19 mouse cellular contexts compared by ENCODE assay signal in genomic region chr2:166382180-166382579, GRCm38 (mm10).
A peak's percentile ranks its signal among the peaks of the same experiment; 100 is the strongest.
DNase-seq lines count a peak whose midpoint lies in the region; ATAC-seq and TF ChIP-seq lines count a peak whose summit lies in the region.
"Had no signal": no experiment of that assay in that cellular context is flagged by ENCODE, and none has a peak within 500 bp of the region (broad histone marks: within the 10 kb centered on the region; RNA-seq: fewer than 3 reads in every experiment).

No protein-coding gene starts in this region.

- WGBS in hindbrain, embryonic 10.5 days: 67% methylated on average over 7 of the region's 7 CpGs
- 76% methylated on average over 7 of the region's 7 CpGs for WGBS in hindbrain, embryonic 13.5 days
- WGBS in thymus, adult 2 months: 20% methylated on average over 7 of the region's 7 CpGs
- WGBS in limb, embryonic 10.5 days: 65% methylated on average over 7 of the region's 7 CpGs

- H3K4me2 ChIP-seq in hindbrain, embryonic 13.5 days: no peak overlapping the region
- H3K4me2 ChIP-seq: forebrain, embryonic 12.5 days; heart, embryonic 13.5 days; hindbrain, embryonic 12.5 days had no signal

- no peak overlapping the region for H3K4me3 ChIP-seq in hindbrain, embryonic 10.5 days
- no peak overlapping the region for H3K4me3 ChIP-seq in hindbrain, embryonic 13.5 days
- H3K4me3 ChIP-seq in thymus, adult 2 months (ENCODE audit: control insufficient read depth, insufficient read depth, low read length): no peak overlapping the region
- H3K4me3 ChIP-seq in limb, embryonic 10.5 days: no peak overlapping the region
- H3K4me3 ChIP-seq: forebrain, embryonic 12.5 days; heart, adult 2 months; heart, embryonic 13.5 days; hindbrain, embryonic 12.5 days had no signal

- H3K9ac ChIP-seq in hindbrain, embryonic 13.5 days: no peak overlapping the region
- H3K9ac ChIP-seq: forebrain, embryonic 12.5 days; forebrain, postnatal 0 days; heart, embryonic 13.5 days; hindbrain, embryonic 12.5 days had no signal

- H3K36me3 ChIP-seq in hindbrain, embryonic 10.5 days: no peaks in the 10 kb centered on the region
- no peaks in the 10 kb centered on the region for H3K36me3 ChIP-seq in hindbrain, embryonic 13.5 days
- no peaks in the 10 kb centered on the region for H3K36me3 ChIP-seq in thymus, adult 2 months (ENCODE audit: control insufficient read depth, insufficient read depth, low read length)
- H3K36me3 ChIP-seq in limb, embryonic 10.5 days: no peaks in the 10 kb centered on the region
- H3K36me3 ChIP-seq: forebrain, embryonic 12.5 days; heart, embryonic 13.5 days; hindbrain, embryonic 12.5 days had no signal

- peak overlapping the region; percentile 67; the same call in 1 of the 2 replicates for H3K27ac ChIP-seq in hindbrain, embryonic 10.5 days
- no peak overlapping the region for H3K27ac ChIP-seq in hindbrain, embryonic 13.5 days
- H3K27ac ChIP-seq in thymus, adult 2 months (ENCODE audit: control insufficient read depth, insufficient read depth, low read length): no peak overlapping the region
- peak overlapping the region; percentile 75 for H3K27ac ChIP-seq in limb, embryonic 10.5 days
- H3K27ac ChIP-seq: forebrain, embryonic 12.5 days; heart, adult 2 months; heart, embryonic 13.5 days; hindbrain, embryonic 12.5 days; hindbrain, postnatal 0 days had no signal

- peaks cover 78% of the 10 kb centered on the region for H3K4me1 ChIP-seq in hindbrain, embryonic 10.5 days (replicated peaks)
- H3K4me1 ChIP-seq in hindbrain, embryonic 13.5 days (replicated peaks): peaks cover 49% of the 10 kb centered on the region
- no peaks in the 10 kb centered on the region for H3K4me1 ChIP-seq in thymus, adult 2 months (replicated peaks; ENCODE audit: control insufficient read depth, insufficient read depth, low read length)
- H3K4me1 ChIP-seq in limb, embryonic 10.5 days: peaks cover 82% of the 10 kb centered on the region

- no peak for TF ChIP-seq CTCF in thymus, adult 2 months (IDR thresholded peaks at IDR 0.05; ENCODE audit: borderline replicate concordance, control insufficient read depth, extremely low read depth, insufficient read depth, low read length, poor library complexity)

- no peak for TF ChIP-seq POLR2A in thymus, adult 2 months (IDR thresholded peaks at IDR 0.05; ENCODE audit: control insufficient read depth, extremely low read depth, insufficient read depth, low read length, poor library complexity)

- no peak for DNase-seq in hindbrain, embryonic 10.5 days (ENCODE audit: low spot score)
- DNase-seq in thymus, postnatal 4 days: peak; percentile 30
- no peak for DNase-seq in thymus, adult 2 months
- peak; percentile 52 for DNase-seq in limb, embryonic 10.5 days (ENCODE audit: low spot score)
- DNase-seq in lung, postnatal 36 days: no peak
- DNase-seq in Muller cell, postnatal 12 days (ENCODE audit: inconsistent ontology term): no peak
- DNase-seq: adrenal gland, adult 8-10 months; adrenal gland, postnatal 36 days; cerebellum, adult 2 months; cerebellum, postnatal 14 days; forebrain, postnatal 0 days; gastrocnemius, postnatal 14 days; heart, adult 2 months; heart, postnatal 36 days had no signal

- peaks cover 10% of the 10 kb centered on the region; the same call in 1 of the 2 replicates for H3K27me3 ChIP-seq in hindbrain, embryonic 10.5 days (ENCODE audit: insufficient read depth, poor library complexity, severe bottlenecking)
- peaks cover 28% of the 10 kb centered on the region for H3K27me3 ChIP-seq in hindbrain, embryonic 13.5 days
- H3K27me3 ChIP-seq in thymus, adult 2 months (ENCODE audit: control insufficient read depth, insufficient read depth, low read length): no peaks in the 10 kb centered on the region
- no peaks in the 10 kb centered on the region for H3K27me3 ChIP-seq in limb, embryonic 10.5 days (ENCODE audit: low read depth, poor library complexity, severe bottlenecking)

- H3K9me3 ChIP-seq in hindbrain, embryonic 10.5 days: no peaks in the 10 kb centered on the region
- no peaks in the 10 kb centered on the region for H3K9me3 ChIP-seq in hindbrain, embryonic 13.5 days
- no peaks in the 10 kb centered on the region for H3K9me3 ChIP-seq in limb, embryonic 10.5 days (replicated peaks)
- H3K9me3 ChIP-seq: forebrain, embryonic 12.5 days; heart, embryonic 13.5 days; hindbrain, embryonic 12.5 days had no signal

- no peak for ATAC-seq in hindbrain, embryonic 13.5 days (ENCODE audit: low FRiP score)
- ATAC-seq: forebrain, postnatal 0 days; hindbrain, postnatal 0 days had no signal

Comparison
In these comparisons a context has a peak if more than half of its experiments do, and no peak if none do; other contexts are left out.
1. DNase-seq: peak in thymus, postnatal 4 days (single experiment) and limb, embryonic 10.5 days (single experiment); none in hindbrain, embryonic 10.5 days (single experiment), thymus, adult 2 months (single experiment), lung, postnatal 36 days (single experiment) and Muller cell, postnatal 12 days (single experiment).
2. H3K27ac ChIP-seq: peak in hindbrain, embryonic 10.5 days (single experiment) and limb, embryonic 10.5 days (single experiment); none in hindbrain, embryonic 13.5 days (single experiment) and thymus, adult 2 months (single experiment).